Mouse (Mus musculus) heart, embryonic 14.5 days (tissue): ENCODE data around the gene Zfand3. TPM values are rescaled to one million over a fixed set of nuclear protein-coding genes. Genes with fewer than 3 reads are reported as not detected.
A peak's percentile ranks its signal among the peaks of the same experiment; 100 is the strongest.

Source experiments
- ATAC-seq: fragments of 200-750 bp; cut with Nextera tagmentation; 2 replicates; pipeline ENCODE4 v1.8.0; 2017; ENCODE audit warnings: low read depth, moderate TSS enrichment; ENCODE audit not compliant: insufficient number of reproducible peaks, insufficient read depth, low FRiP score
- H3K27ac ChIP-seq, 2 experiments: fragments of 200-500 bp in 1 of 2; fragments of 300-500 bp in 1 of 2; sonication (generic) in 1 of 2; replicated peaks in 1 of 2; 2 replicates each; pipeline ENCODE4 v1.5.1; 2012 to 2014; ENCODE audit warnings: low read depth in 2 of 2, low read length in 2 of 2, control low read depth in 1 of 2, mild to moderate bottlenecking in 1 of 2, mixed read lengths in 1 of 2; ENCODE audit not compliant: control insufficient read depth in 1 of 2, insufficient read depth in 1 of 2
- H3K27me3 ChIP-seq: fragments of 300-500 bp; sonication (generic); 2 replicates; pipeline ENCODE4 v1.6.1; 2014; ENCODE audit warnings: mild to moderate bottlenecking, low read length, control low read depth; ENCODE audit not compliant: control insufficient read depth, insufficient read depth
- H3K36me3 ChIP-seq: fragments of 300-500 bp; sonication (generic); 2 replicates; pipeline ENCODE4 v1.6.1; 2014; ENCODE audit warnings: mild to moderate bottlenecking, control low read depth, low read length, mixed read lengths; ENCODE audit not compliant: control insufficient read depth, insufficient read depth
- H3K4me1 ChIP-seq, 2 experiments: fragments of 200-500 bp in 1 of 2; fragments of 300-500 bp in 1 of 2; sonication (generic) in 1 of 2; 2 replicates each; pipeline ENCODE4 v1.6.1; 2012 to 2014; ENCODE audit warnings: low read length in 2 of 2, control low read depth in 1 of 2, mixed read lengths in 1 of 2; ENCODE audit not compliant: control insufficient read depth in 2 of 2, insufficient read depth in 2 of 2
- H3K4me2 ChIP-seq: fragments of 300-500 bp; sonication (generic); 2 replicates; pipeline ENCODE4 v1.6.1; 2014; ENCODE audit warnings: mild to moderate bottlenecking, low read length
- H3K4me3 ChIP-seq, 2 experiments: fragments of 200-500 bp in 1 of 2; fragments of 300-500 bp in 1 of 2; sonication (generic) in 1 of 2; 2 replicates each; pipeline ENCODE4 v1.5.1; 2012 to 2014; ENCODE audit warnings: low read length in 2 of 2, mild to moderate bottlenecking in 2 of 2, control low read depth in 1 of 2, low read depth in 1 of 2, moderate library complexity in 1 of 2; ENCODE audit not compliant: control insufficient read depth in 1 of 2, insufficient read depth in 1 of 2
- H3K9ac ChIP-seq: fragments of 300-500 bp; sonication (generic); 2 replicates; pipeline ENCODE4 v1.6.1; 2014; ENCODE audit warnings: mild to moderate bottlenecking, low read length
- H3K9me3 ChIP-seq: fragments of 300-500 bp; sonication (generic); 2 replicates; pipeline ENCODE4 v1.6.1; 2016; ENCODE audit warnings: low read length, control low read depth; ENCODE audit not compliant: control insufficient read depth
- WGBS: fragments of 180-500 bp; shearing (Covaris S2); extraction: QIAGEN DNeasy Blood & Tissue Kit; methylation state at CpG from one replicate; pipeline ENCODE4 v1.1.7; 2014; 5-methylcytosine and 5-hydroxymethylcytosine counted together
- polyA plus RNA-seq: library from polyadenylated mRNA; unstranded; fragments of >200 nt; fragmentation: Nextera tagmentation; extraction: Ambion mirVana; gene quantifications from 2 replicates; pipeline ENCODE4 v1.2.1, GENCODE M21; 2014

Zfand3 gene
- polyA plus RNA-seq, 1 experiment from 2014 or later, result 48.1 TPM

DNA sequence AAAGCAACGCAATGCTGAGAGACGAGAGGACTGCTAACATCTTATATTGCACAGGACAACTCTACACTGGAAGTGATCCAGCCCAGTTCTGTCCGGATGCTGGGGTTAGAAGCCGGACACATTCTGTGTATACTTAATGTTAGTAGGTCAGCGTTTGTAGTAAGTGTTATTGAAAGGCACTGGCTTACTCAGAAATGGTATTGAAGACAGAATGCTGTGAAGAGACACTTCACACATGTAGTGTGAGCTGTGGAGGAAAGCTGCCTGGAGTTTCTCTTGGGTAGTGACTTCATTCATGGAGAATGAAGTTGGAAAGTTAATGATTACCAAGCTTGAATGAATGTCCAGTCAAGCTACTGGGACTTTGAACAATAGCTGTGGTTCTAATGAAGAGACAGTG is 132.2 kb downstream of the Zfand3 start:
- WGBS, result 60% methylated on average over 5 of the region's 5 CpGs
- Histone ChIP-seq H3K27ac (peak overlapping the region in 1 of 2 experiments; percentile 21; a peak in 2 of 4 replicates), H3K36me3 (peaks cover 12% of the 10 kb centered on the region), H3K4me3 (no peak overlapping the region), H3K4me2 (no peak overlapping the region), H3K4me1 (peaks cover 10 to 31% of the 10 kb centered on the region in 2 experiments), H3K9me3 (no peaks in the 10 kb centered on the region), H3K27me3 (no peaks in the 10 kb centered on the region), H3K9ac (no peak overlapping the region)
- ATAC-seq, result no peak

DNA sequence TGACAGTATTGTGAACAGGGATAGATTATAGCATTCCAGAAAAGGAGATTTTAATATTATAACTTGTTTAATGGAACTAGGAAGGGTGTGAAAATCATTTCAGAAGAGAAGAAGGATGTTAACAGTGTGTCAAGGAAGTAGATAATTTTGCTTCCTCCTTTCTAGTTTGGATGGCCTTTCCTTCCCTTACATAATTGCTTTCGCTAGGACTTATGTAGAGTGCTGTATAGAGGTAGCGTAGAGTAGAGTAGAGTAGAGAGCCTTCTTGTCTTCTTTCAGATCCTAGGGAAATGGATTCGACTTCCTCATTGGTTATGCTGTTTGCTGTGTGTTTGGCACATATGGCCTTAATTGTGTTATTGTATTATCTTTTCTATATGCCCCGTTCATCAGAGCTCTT is 132.6 kb downstream of the Zfand3 start:
- no peaks in the 10 kb centered on the region for H3K9me3 ChIP-seq
- no peaks in the 10 kb centered on the region for H3K27me3 ChIP-seq
- peaks cover 12% of the 10 kb centered on the region for H3K36me3 ChIP-seq
- WGBS, result 89% methylated on average over 4 of the region's 4 CpGs
- H3K4me1 ChIP-seq, result peaks cover 10 to 28% of the 10 kb centered on the region in 2 experiments
- H3K27ac ChIP-seq, result 0 out of 4 replicates have a peak overlapping the region, but pooled peaks of 1 of the 2 experiments have one; percentile 21
- ATAC-seq, result no peak
- no peak overlapping the region for H3K4me2 ChIP-seq
- H3K9ac ChIP-seq, result no peak overlapping the region
- H3K4me3 ChIP-seq, result no peak overlapping the region

DNA sequence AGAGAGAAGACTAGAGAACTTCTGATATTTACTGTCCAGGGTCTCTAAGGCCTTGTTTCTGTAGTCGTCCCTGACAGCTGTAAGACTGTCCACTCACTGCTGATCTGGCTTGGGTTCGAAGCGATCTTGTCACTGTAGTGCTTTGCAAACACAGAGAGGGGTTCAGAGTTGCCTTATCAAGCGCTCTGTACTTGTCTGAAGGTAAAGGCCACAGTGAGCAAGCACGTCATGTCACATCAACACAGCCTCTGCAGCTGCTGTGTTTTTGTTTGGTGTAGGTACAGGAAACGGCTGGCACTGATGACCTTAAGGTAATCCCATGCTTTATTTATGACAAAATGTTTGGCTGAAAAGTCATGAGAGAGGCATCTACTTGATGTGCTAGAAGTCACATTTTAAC is 139.6 kb downstream of the Zfand3 start:
- no peak overlapping the region for H3K9ac ChIP-seq
- ATAC-seq, result no peak
- 30% methylated on average over 6 of the region's 6 CpGs for WGBS
- H3K36me3 ChIP-seq, result no peaks in the 10 kb centered on the region
- H3K27ac ChIP-seq, result peak overlapping the region; percentile 55 to 56
- H3K4me2 ChIP-seq, result no peak overlapping the region
- H3K9me3 ChIP-seq, result no peaks in the 10 kb centered on the region
- H3K4me1 ChIP-seq, result peaks cover 25 to 65% of the 10 kb centered on the region in 2 experiments
- no peak overlapping the region for H3K4me3 ChIP-seq
- no peaks in the 10 kb centered on the region for H3K27me3 ChIP-seq

DNA sequence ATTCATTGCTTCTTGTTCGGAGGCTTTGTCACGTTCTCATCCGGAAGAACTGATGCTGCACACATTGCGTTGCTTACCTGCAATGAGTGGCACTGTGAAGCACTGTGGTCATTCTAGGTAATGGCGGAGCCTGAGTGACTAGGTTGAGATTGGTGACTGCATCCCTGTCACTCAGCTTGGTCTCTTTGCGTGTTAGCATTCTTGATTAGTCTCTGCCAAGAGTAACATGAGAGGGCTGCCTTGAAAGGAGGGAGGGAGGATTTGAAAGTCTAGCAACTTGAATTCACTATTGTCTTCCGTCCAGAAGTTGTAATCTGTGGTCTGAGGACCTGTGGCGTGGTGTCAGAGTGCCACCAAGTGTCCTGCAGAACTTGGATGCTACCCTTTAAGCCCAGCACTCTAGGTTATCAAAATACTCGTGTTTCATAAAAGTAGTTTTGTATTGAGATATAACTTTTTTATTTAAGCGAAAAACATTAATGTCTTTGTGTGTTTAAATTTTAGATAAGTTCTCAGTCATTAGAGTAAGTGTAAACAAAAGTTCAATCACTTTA is 141.1 kb downstream of the Zfand3 start:
- Histone ChIP-seq H3K4me3 (no peak overlapping the region), H3K4me2 (no peak overlapping the region), H3K9ac (no peak overlapping the region), H3K4me1 (peaks cover 27 to 76% of the 10 kb centered on the region in 2 experiments), H3K27me3 (no peaks in the 10 kb centered on the region), H3K27ac (peak overlapping the region; percentile 29 to 55), H3K36me3 (no peaks in the 10 kb centered on the region), H3K9me3 (no peaks in the 10 kb centered on the region)
- no peak for ATAC-seq
- 50% methylated on average over 10 of the region's 10 CpGs for WGBS

DNA sequence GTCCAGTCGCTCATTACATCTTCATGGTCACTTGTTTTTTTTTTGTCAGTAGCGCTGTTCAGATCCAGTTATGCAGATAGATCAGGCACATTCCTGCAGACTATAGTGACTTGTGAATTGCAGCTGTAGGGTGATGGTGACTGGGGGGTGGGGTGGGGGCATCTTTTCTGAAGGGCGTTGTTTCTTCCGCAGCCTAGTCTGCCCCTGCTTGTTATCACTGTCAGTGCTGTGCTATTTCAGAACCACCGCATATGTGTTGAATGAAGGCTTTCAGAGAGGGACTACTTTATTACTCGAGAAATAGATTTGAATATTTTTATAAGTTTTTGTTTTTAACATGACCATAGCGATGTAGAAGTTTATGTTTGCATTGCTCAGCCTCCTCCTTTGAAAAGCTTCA is 142.0 kb downstream of the Zfand3 start:
- peaks cover 27 to 77% of the 10 kb centered on the region in 2 experiments for H3K4me1 ChIP-seq
- H3K27ac ChIP-seq, result peak overlapping the region; percentile 81 to 93
- H3K4me2 ChIP-seq, result peak overlapping the region; percentile 41
- H3K4me3 ChIP-seq, result no peak overlapping the region
- H3K27me3 ChIP-seq, result no peaks in the 10 kb centered on the region
- ATAC-seq, result 0 out of 2 replicates have a peak, but pooled peaks have one; percentile 27
- no peaks in the 10 kb centered on the region for H3K36me3 ChIP-seq
- no peak overlapping the region for H3K9ac ChIP-seq
- no peaks in the 10 kb centered on the region for H3K9me3 ChIP-seq
- 21% methylated on average over 7 of the region's 7 CpGs for WGBS

DNA sequence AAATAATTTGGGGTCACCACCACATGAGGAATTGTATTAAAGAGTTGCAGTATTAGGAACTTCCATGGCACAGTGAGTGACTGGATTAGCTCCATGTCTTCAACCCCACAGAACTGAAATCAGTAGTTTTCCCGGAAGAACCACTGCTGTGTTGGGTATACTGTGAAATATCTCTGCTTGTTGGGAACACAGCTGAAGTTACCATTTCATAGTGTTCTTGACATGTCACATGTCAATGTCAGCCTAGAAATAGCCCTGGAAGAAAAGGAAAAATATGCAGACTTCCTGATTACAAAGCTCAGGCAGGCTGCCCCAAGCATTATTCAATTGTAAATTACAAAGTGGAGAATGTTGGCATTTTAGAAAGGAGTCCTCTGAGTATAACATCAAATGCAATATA is 143.4 kb downstream of the Zfand3 start:
- peak overlapping the region; percentile 41 for H3K4me2 ChIP-seq
- H3K27me3 ChIP-seq, result no peaks in the 10 kb centered on the region
- no peaks in the 10 kb centered on the region for H3K36me3 ChIP-seq
- 14% methylated on average over 1 of the region's 1 CpGs for WGBS
- no peaks in the 10 kb centered on the region for H3K9me3 ChIP-seq
- peak overlapping the region; percentile 21; the same call in 1 of the 2 replicates for H3K9ac ChIP-seq
- ATAC-seq, result no peak
- H3K27ac ChIP-seq, result peak overlapping the region; percentile 42 to 93
- H3K4me1 ChIP-seq, result peaks cover 33 to 87% of the 10 kb centered on the region in 2 experiments
- no peak overlapping the region for H3K4me3 ChIP-seq

DNA sequence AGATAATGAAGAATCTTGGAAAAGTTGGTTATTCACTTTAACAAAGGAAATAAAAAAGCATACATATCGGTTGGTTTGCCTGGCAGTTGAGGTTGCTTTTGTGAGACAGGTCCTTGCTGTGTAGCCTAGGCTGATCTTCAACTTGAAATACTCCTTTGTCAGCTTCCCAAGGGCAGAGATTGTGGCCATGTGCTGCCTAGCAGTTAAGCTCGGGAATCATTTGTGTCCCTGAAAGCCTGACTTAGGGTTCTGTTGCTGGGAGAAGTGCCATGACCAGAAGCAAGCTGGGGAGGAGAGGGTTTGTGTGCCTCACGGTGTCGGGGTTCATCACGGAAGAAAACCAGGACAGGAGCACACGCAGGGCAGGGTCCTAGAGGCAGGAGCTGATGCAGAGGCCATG is 143.8 kb downstream of the Zfand3 start:
- Histone ChIP-seq H3K36me3 (no peaks in the 10 kb centered on the region), H3K4me1 (peaks cover 33 to 88% of the 10 kb centered on the region in 2 experiments), H3K4me3 (no peak overlapping the region), H3K9ac (peak overlapping the region; percentile 46), H3K9me3 (no peaks in the 10 kb centered on the region), H3K27me3 (no peaks in the 10 kb centered on the region), H3K4me2 (peak overlapping the region; percentile 41), H3K27ac (peak overlapping the region; percentile 93 to 94)
- no peak for ATAC-seq
- 39% methylated on average over 6 of the region's 6 CpGs for WGBS

DNA sequence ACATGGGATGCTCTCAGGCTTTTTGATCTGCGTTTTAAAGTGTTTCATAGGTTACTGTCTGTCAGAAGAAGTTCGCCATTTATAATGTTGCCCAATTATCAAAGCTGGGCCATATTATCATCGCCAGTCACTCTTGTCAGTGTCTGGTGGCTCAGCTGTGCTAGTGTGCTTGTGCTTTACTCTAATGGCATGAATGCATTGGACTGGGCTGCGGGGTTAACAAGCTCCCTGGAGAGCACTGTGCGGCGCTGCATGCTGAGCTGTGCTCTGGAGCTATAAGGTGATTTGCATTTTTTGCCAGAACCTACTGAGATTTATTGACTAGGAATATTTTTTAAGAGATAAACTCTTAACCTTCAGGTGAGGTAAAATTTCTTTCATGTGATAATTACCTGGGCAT is 145.4 kb downstream of the Zfand3 start:
- WGBS, result 93% methylated on average over 6 of the region's 6 CpGs

More for the DNA sequence above, 145.4 kb downstream of the Zfand3 start:
- no peak overlapping the region for H3K27ac ChIP-seq
- H3K27me3 ChIP-seq, result no peaks in the 10 kb centered on the region
- peaks cover 35 to 81% of the 10 kb centered on the region in 2 experiments for H3K4me1 ChIP-seq
- H3K4me3 ChIP-seq, result no peak overlapping the region
- H3K4me2 ChIP-seq, result no peak overlapping the region
- no peak for ATAC-seq
- no peaks in the 10 kb centered on the region for H3K9me3 ChIP-seq
- H3K36me3 ChIP-seq, result no peaks in the 10 kb centered on the region
- H3K9ac ChIP-seq, result no peak overlapping the region
